Mouse (Mus musculus) gastrocnemius, postnatal 14 days (tissue): ENCODE results near the gene Ppm1l. TPM values are rescaled to one million over a fixed set of nuclear protein-coding genes. Genes with fewer than 3 reads are reported as not detected.

Experiments used
- DNase-seq: peaks from one replicate; pipeline ENCODE4 v3.0.0; 2021; ENCODE audit warnings: mixed read lengths
- intact Hi-C: fragments of 180-260 bp; cut with DNase I; formaldehyde crosslinking; loops from one replicate; pipeline ENCODE4 v1.15.1; 2025; ENCODE audit warnings: low total_unique reads
- total RNA-seq, 2 experiments: library from RNA; stranded (reverse); gene quantifications; 2 replicates each; pipeline ENCODE4 v1.2.3; 2021

The Ppm1l gene
- total RNA-seq, 2 experiments from 2014 or later: 33.8 to 34.5 TPM

DNA sequence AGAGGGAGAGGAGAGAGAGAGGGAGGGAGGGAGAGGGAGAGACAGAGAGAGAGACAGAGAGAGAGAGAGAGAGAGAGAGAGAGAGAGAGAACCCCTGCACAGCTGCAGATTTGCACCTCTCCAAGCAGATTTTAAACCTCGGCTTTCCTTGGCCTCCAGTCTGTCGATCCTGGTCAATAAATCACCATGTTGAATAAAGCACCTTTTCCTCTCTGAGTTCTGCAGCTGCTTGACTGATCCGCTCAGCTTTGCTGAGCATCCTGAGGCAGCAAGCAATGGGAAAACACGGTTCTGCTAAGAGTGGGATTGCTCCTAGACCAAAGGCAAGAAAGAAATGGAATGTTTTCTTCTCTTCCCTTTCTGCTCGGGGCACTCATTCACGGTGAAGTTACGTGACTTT lies 195.7 kb downstream of the Ppm1l start:
- no peak for DNase-seq
- intact Hi-C loops: no loop called here

- intact Hi-C loops: no loop called here
- DNase-seq: no peak
Measured at GRCm38 (mm10) chr3:69515730-69516350, 199.2 kb downstream of the Ppm1l start.

GRCm38 (mm10) chr3:69519188-69519587 lies 202.5 kb downstream of the Ppm1l start:
- DNase-seq: no peak
- intact Hi-C loops: no loop called here

GRCm38 (mm10) chr3:69519789-69520558 lies 203.3 kb downstream of the Ppm1l start:
- intact Hi-C loops: no loop called here
- peak; percentile 12 for DNase-seq

- intact Hi-C loops: no loop called here
- no peak for DNase-seq
Measured at GRCm38 (mm10) chr3:69522270-69522669, 205.6 kb downstream of the Ppm1l start.

GRCm38 (mm10) chr3:69524356-69525071 lies 207.9 kb downstream of the Ppm1l start:
- peak; percentile 35 for DNase-seq
- intact Hi-C loops: no loop called here

GRCm38 (mm10) chr3:69525072-69525529 lies 208.4 kb downstream of the Ppm1l start:
- intact Hi-C loops: no loop called here
- DNase-seq: peak; percentile 26

GRCm38 (mm10) chr3:69527384-69527783 lies 210.7 kb downstream of the Ppm1l start:
- DNase-seq: no peak
- intact Hi-C loops: no loop called here

- intact Hi-C loops: no loop called here
- no peak for DNase-seq
Measured at GRCm38 (mm10) chr3:69529576-69529975, 212.9 kb downstream of the Ppm1l start.

DNA sequence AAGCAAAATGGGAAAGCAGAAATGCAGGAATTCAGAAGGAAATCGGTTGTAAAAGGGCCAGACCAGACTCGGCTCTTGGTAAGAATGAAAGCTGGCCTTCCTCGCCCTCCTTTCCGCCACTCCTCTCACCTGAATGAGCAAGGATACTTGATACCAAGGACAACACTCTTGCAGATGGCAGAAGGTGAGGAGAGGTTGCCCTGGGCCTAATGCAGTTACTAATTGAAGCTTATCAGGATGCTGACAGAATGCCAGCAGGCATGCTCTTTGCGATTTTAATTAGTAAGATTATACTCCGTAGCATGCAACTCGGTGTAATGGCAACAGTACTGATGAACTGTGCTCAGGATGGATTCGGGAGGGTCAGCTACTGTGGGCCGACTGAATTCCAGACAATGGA lies 214.8 kb downstream of the Ppm1l start:
- intact Hi-C loops: no loop called here
- no peak for DNase-seq

DNA sequence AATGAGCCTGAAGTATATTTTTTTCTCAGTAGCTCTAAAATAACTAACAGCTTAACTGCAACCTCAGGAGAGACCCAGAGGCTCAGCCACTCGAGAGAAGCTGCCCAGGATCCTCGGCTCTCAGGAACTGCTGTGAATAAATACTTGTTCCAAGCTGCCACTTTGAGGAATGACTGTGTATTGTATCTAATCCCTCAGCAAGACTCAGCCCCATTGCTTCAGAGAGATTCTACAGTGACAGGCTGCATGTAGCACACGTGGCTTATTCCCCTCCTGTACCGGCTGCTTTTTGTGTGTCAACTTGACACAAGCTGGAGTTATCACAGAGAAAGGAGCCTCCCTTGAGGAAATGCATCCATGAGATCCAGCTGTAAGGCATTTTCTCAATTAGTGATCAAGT lies 216.0 kb downstream of the Ppm1l start:
- no peak for DNase-seq
- intact Hi-C loops: no loop called here

DNA sequence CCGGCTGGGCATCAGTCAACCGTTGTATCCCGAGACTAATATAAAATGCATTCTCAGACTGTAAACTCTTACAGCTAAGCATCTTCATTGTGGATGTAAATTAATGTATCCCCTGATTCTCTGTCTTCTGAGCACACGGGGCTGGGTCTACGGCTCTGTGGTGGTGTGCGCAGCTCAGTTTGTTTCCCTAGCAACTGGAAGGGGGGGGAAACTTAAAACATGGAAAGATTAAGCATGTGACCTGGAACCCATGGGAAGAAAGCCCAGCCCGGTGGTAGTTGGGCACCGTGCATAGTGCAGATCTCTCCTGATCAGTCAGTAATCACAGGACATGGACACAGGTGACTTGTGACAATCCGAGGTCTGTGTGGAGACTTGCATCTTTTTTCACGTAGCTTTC lies 218.8 kb downstream of the Ppm1l start:
- intact Hi-C loops: no loop called here
- DNase-seq: no peak

- intact Hi-C loops: no loop called here
- DNase-seq: no peak
Measured at GRCm38 (mm10) chr3:69535941-69536647, 219.4 kb downstream of the Ppm1l start.

- intact Hi-C loops: no loop called here
- no peak for DNase-seq
Measured at GRCm38 (mm10) chr3:69542962-69543361, 226.3 kb downstream of the Ppm1l start.

DNA sequence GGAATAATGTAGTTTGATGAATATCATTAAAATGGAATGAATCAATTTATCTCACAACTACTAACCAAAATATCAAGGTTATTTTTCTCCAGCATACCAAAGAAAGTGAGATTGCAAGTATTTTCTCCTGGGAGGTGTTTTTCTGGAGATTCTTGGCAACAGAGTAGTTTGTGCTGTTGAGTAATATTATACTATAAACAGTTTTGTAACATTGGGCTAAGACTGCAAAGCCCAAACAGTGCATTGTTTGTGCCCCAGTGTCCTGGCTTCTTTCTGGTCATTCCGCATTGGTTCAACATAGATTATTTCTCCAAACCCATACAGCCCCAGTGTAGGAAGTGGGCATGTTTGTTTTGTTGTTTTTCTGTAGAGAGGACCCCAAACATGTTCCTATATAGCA lies 227.1 kb downstream of the Ppm1l start:
- DNase-seq: no peak
- intact Hi-C loops: no loop called here

DNA sequence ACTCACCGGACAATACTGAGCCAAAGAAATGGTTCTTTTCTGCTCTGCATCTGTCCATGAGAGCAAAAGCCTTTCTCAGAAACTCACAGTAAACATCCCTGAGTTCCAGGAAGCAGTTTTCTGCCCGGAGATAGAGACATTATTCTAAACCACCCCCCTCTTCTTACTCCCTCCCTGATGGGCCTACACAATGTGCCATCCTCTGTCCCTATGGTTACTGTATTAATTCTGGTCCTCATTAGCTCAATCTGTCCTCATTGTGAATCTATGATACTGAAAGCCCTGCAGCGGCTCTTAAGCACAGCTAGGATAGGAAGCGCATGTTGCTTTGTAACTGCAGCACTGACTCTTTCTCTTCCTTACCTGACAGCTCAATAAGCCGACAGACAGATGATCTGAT lies 228.4 kb downstream of the Ppm1l start:
- intact Hi-C loops: no loop called here
- DNase-seq: no peak

- intact Hi-C loops: no loop called here
- peak; percentile 21 for DNase-seq
Measured at GRCm38 (mm10) chr3:69548704-69549455, 232.2 kb downstream of the Ppm1l start.

DNA sequence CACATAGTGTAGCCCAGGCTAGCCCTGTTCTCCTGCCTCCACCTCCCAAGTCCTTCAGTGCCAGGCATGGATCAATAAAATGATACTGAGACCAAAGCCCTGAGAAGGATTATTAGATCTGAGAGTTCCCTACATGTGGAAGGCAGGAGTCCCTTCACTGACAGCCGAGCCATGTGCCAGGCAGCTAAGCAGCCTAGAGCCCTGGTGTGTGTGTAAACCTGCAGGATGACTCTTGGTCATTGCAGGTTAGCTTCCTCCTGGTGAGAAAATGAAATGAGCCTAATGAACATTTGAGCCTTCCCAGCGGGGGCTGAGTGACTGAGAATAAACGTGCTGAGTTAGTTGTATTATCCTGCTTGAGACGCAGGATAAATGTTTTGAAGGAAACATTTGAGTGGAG lies 232.9 kb downstream of the Ppm1l start:
- no peak for DNase-seq
- intact Hi-C loops: no loop called here

DNA sequence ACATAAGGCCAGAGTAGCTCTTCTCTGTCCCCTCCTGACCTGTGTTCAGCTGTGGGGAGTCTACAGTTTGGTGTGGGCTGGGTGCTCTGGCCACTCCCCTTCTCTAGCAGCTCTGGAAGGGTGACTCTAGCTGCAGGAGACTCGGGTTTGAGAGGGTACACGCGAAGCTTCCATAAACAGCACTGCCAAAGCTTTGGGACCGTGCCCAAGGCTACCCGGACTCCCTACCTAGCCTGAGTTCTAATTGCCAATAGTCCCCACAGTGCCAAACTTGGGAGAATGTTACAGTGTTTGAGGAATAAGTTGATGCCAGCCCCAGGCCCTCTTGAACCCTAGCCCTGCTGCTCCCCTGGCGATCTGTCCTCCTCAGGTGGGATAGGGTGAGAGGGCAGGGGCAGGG lies 238.8 kb downstream of the Ppm1l start:
- intact Hi-C loops: no loop called here
- DNase-seq: no peak
